In genomic region chr4:120716141-120716571, GRCm38 (mm10) we compare ENCODE assay signal across 9 mouse cellular contexts. TPM values are rescaled to one million over a fixed set of nuclear protein-coding genes. Genes with fewer than 3 reads are reported as not detected.
DNase-seq lines count a peak whose midpoint lies in the region; ATAC-seq and TF ChIP-seq lines count a peak whose summit lies in the region.
"Had no signal": no experiment of that assay in that cellular context is flagged by ENCODE, and none has a peak within 500 bp of the region (broad histone marks: within the 10 kb centered on the region; RNA-seq: fewer than 3 reads in every experiment).

No protein-coding gene starts in this region.

- H3K4me1 ChIP-seq in cerebellum, adult 2 months (ENCODE audit: control insufficient read depth, insufficient read depth, low read length): peaks cover 11% of the 10 kb centered on the region
- peaks cover 8% of the 10 kb centered on the region; the same call in 1 of the 2 replicates for H3K4me1 ChIP-seq in embryonic facial prominence, embryonic 12.5 days
- H3K4me1 ChIP-seq in hindbrain, embryonic 11.5 days (replicated peaks; ENCODE audit: control insufficient read depth, insufficient read depth, low read length): peaks cover 3% of the 10 kb centered on the region; the same call in 1 of the 2 replicates
- H3K4me1 ChIP-seq in limb, embryonic 12.5 days (replicated peaks): peaks cover 23% of the 10 kb centered on the region
- H3K4me1 ChIP-seq in midbrain, embryonic 11.5 days (ENCODE audit: control insufficient read depth, insufficient read depth, low read length): peaks cover 3% of the 10 kb centered on the region; the same call in 1 of the 2 replicates

- no peaks in the 10 kb centered on the region for H3K27me3 ChIP-seq in cerebellum, adult 2 months (ENCODE audit: control insufficient read depth, insufficient read depth, low read length)
- 0 out of 2 replicates have a peak, but pooled peaks cover 5% of the 10 kb centered on the region for H3K27me3 ChIP-seq in embryonic facial prominence, embryonic 12.5 days
- peaks cover 10% of the 10 kb centered on the region; the same call in 1 of the 2 replicates for H3K27me3 ChIP-seq in hindbrain, embryonic 11.5 days (ENCODE audit: control insufficient read depth, insufficient read depth, low read length)
- H3K27me3 ChIP-seq in limb, embryonic 12.5 days: peaks cover 22% of the 10 kb centered on the region
- H3K27me3 ChIP-seq in midbrain, embryonic 11.5 days (ENCODE audit: control insufficient read depth, insufficient read depth, low read length): no peaks in the 10 kb centered on the region; the same call in 1 of the 2 replicates

- H3K36me3 ChIP-seq in embryonic facial prominence, embryonic 12.5 days: no peaks in the 10 kb centered on the region
- H3K36me3 ChIP-seq in hindbrain, embryonic 11.5 days (ENCODE audit: control insufficient read depth, insufficient read depth, low read length): no peaks in the 10 kb centered on the region
- H3K36me3 ChIP-seq in limb, embryonic 12.5 days: no peaks in the 10 kb centered on the region
- no peaks in the 10 kb centered on the region for H3K36me3 ChIP-seq in midbrain, embryonic 11.5 days (ENCODE audit: control insufficient read depth, insufficient read depth, low read length)

- peak; percentile 41 to 45 for DNase-seq in cerebellum, adult 2 months
- DNase-seq in cerebellum, adult 11 months: no peak
- peak; percentile 83 for DNase-seq in R1 (ENCODE audit: low read depth, low spot score)
- DNase-seq in hindbrain, embryonic 11.5 days (ENCODE audit: low spot score): peak; percentile 68
- DNase-seq in midbrain, embryonic 11.5 days (ENCODE audit: low spot score, missing footprints): peak; percentile 95
- peak; percentile 6 for DNase-seq in telencephalon, adult 2 months (ENCODE audit: low read depth, low spot score)

- peak overlapping the region; percentile 70 for H3K4me2 ChIP-seq in embryonic facial prominence, embryonic 12.5 days (replicated peaks)
- peak overlapping the region; percentile 63 for H3K4me2 ChIP-seq in hindbrain, embryonic 11.5 days (replicated peaks; ENCODE audit: low read depth, low read length)
- peak overlapping the region; percentile 72 for H3K4me2 ChIP-seq in limb, embryonic 12.5 days
- peak overlapping the region; percentile 49 for H3K4me2 ChIP-seq in midbrain, embryonic 11.5 days

- H3K4me3 ChIP-seq in cerebellum, adult 2 months (replicated peaks; ENCODE audit: insufficient read depth, low read depth, low read length): peak overlapping the region; percentile 20
- H3K4me3 ChIP-seq in embryonic facial prominence, embryonic 12.5 days: peak overlapping the region; percentile 39
- peak overlapping the region; percentile 31 for H3K4me3 ChIP-seq in hindbrain, embryonic 11.5 days (ENCODE audit: low read depth, low read length)
- peak overlapping the region; percentile 41 for H3K4me3 ChIP-seq in limb, embryonic 12.5 days (replicated peaks)
- H3K4me3 ChIP-seq in midbrain, embryonic 11.5 days (ENCODE audit: low read depth, low read length): peak overlapping the region; percentile 27

- peak overlapping the region; percentile 35; the same call in 1 of the 2 replicates for H3K9ac ChIP-seq in embryonic facial prominence, embryonic 12.5 days
- H3K9ac ChIP-seq in hindbrain, embryonic 11.5 days (ENCODE audit: low read depth, low read length): no peak overlapping the region
- H3K9ac ChIP-seq in limb, embryonic 12.5 days (replicated peaks): peak overlapping the region; percentile 48
- H3K9ac ChIP-seq in midbrain, embryonic 11.5 days (ENCODE audit: low read length): peak overlapping the region; percentile 16; the same call in 1 of the 2 replicates

- TF ChIP-seq CTCF in cerebellum, adult 2 months (IDR thresholded peaks at IDR 0.05; ENCODE audit: borderline replicate concordance, insufficient read depth, low read depth, low read length): no peak

- H3K9me3 ChIP-seq in embryonic facial prominence, embryonic 12.5 days: no peaks in the 10 kb centered on the region
- H3K9me3 ChIP-seq in hindbrain, embryonic 11.5 days (ENCODE audit: control insufficient read depth, low read length): no peaks in the 10 kb centered on the region
- H3K9me3 ChIP-seq in limb, embryonic 12.5 days: no peaks in the 10 kb centered on the region
- H3K9me3 ChIP-seq in midbrain, embryonic 11.5 days (ENCODE audit: control insufficient read depth, low read length): no peaks in the 10 kb centered on the region

- ATAC-seq in embryonic facial prominence, embryonic 12.5 days (ENCODE audit: insufficient number of reproducible peaks, insufficient read depth, low FRiP score, low TSS enrichment): peak; percentile 78
- peak; percentile 73 for ATAC-seq in hindbrain, embryonic 11.5 days (ENCODE audit: low FRiP score)
- peak; percentile 90 for ATAC-seq in limb, embryonic 12.5 days (ENCODE audit: insufficient number of reproducible peaks, insufficient read depth, low FRiP score, low TSS enrichment, low read depth)
- peak; percentile 80 for ATAC-seq in midbrain, embryonic 11.5 days (ENCODE audit: low FRiP score)

- no peak overlapping the region for H3K27ac ChIP-seq in cerebellum, adult 2 months (ENCODE audit: insufficient read depth, low read length)
- no peak overlapping the region for H3K27ac ChIP-seq in embryonic facial prominence, embryonic 12.5 days
- no peak overlapping the region for H3K27ac ChIP-seq in hindbrain, embryonic 11.5 days (ENCODE audit: low read depth, low read length)
- H3K27ac ChIP-seq in limb, embryonic 12.5 days: no peak overlapping the region
- H3K27ac ChIP-seq in midbrain, embryonic 11.5 days (ENCODE audit: low read depth, low read length): no peak overlapping the region
- H3K27ac ChIP-seq: macrophage had no signal

- no peak for TF ChIP-seq POLR2A in cerebellum, adult 2 months (IDR thresholded peaks at IDR 0.05; ENCODE audit: borderline replicate concordance, insufficient read depth, low read length)

- 20% methylated on average over 12 of the region's 12 CpGs for WGBS in cerebellum, adult 2 months
- under 1% methylated on average over 12 of the region's 12 CpGs for WGBS in embryonic facial prominence, embryonic 12.5 days
- WGBS in hindbrain, embryonic 11.5 days: 0% methylated on average over 12 of the region's 12 CpGs
- WGBS in limb, embryonic 12.5 days: under 1% methylated on average over 12 of the region's 12 CpGs
- 2% methylated on average over 12 of the region's 12 CpGs for WGBS in midbrain, embryonic 11.5 days

RNA-seq across cellular contexts. Expression of gene Kcnq4, which starts 32.3 kb away (rescaled TPM):
- 12.4 and 15.2 TPM in 2 replicates for polyA plus RNA-seq in cerebellum, adult 2 months (2012; rRNA removed)
- polyA plus RNA-seq in embryonic facial prominence, embryonic 12.5 days (2016; fragmentation: Nextera tagmentation; extraction: Ambion mirVana): 6.9 TPM in 2 replicates
- 2.4 and 3.7 TPM in 2 replicates for polyA plus RNA-seq in hindbrain, embryonic 11.5 days (2014; fragmentation: Nextera tagmentation; extraction: Ambion mirVana)
- 6.2 and 7.3 TPM in 2 replicates for polyA plus RNA-seq in limb, embryonic 12.5 days (2016; fragmentation: Nextera tagmentation; extraction: Ambion mirVana)
- polyA plus RNA-seq in midbrain, embryonic 11.5 days (2014; fragmentation: Nextera tagmentation; extraction: Ambion mirVana): 1.9 and 2.3 TPM in 2 replicates
- polyA plus RNA-seq: macrophage had no signal

RNA-seq across cellular contexts. Expression of gene Cited4, which starts 49.8 kb away (rescaled TPM):
- 9.3 and 12.5 TPM in 2 replicates for polyA plus RNA-seq in cerebellum, adult 2 months (2012; rRNA removed)
- 5.8 and 7.3 TPM in 2 replicates for polyA plus RNA-seq in embryonic facial prominence, embryonic 12.5 days (2016; fragmentation: Nextera tagmentation; extraction: Ambion mirVana)
- polyA plus RNA-seq in hindbrain, embryonic 11.5 days (2014; fragmentation: Nextera tagmentation; extraction: Ambion mirVana): 6.9 and 7.8 TPM in 2 replicates
- polyA plus RNA-seq in limb, embryonic 12.5 days (2016; fragmentation: Nextera tagmentation; extraction: Ambion mirVana): 6.0 and 6.8 TPM in 2 replicates
- polyA plus RNA-seq in midbrain, embryonic 11.5 days (2014; fragmentation: Nextera tagmentation; extraction: Ambion mirVana): 8.7 and 8.8 TPM in 2 replicates
- polyA plus RNA-seq: macrophage had no signal
